Mouse (Mus musculus): Measurements from ENCODE around the gene Cyfip2.

DNA sequence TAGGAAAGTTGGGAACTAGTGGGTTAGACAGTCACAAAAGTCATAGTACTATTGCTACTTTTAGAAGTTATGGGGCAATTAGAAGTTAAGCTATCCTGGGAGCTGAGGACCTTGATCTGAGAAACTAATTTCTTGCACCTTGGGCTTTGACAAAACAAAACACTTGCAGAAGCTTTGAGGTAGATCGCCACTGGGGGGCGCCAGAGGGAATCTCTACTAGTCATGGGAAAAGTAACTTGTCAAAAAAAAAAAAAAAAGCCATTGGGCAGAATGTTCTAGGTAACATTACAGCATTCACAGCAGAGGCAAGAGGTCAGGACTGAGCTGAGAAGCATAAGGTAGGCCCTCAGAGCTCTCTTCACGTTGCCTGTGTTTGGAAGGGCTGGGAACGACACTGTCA is 75.7 kb downstream of the Cyfip2 start:
- TF ChIP-seq POLR2A (IDR thresholded peaks at IDR 0.05; ENCODE audit: insufficient read depth, low read length) (no peak), EP300 (IDR thresholded peaks at IDR 0.05; ENCODE audit: insufficient read depth, low read depth, low read length) (no peak)
